Mouse (Mus musculus): ENCODE data around the gene Fnip2. TPM values are rescaled to one million over a fixed set of nuclear protein-coding genes. Genes with fewer than 3 reads are reported as not detected.

The Fnip2 gene
- polyA plus RNA-seq, 1 experiment from 2014 or later = 9.9 TPM

DNA sequence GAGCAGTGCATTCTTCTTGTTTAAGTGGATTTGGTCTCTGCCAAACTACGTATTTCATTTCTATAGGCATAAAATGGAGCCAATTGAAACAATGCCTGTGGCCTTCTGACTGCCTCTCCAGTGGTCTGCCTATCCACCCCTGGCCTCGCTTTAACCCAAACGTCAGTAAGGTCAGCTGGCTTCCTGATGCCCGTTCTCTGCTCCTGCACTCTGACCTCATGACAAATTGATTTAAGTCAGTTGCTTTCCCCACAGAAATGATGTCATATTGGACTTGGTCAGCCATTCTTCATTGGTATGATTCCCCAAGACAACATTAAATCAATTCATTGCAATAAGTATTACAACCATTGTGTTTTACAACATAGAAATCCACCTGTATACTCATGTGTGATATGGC, 159.1 kb downstream of the Fnip2 start:
- H3K9ac ChIP-seq = no peak overlapping the region

More for the DNA sequence above, 159.1 kb downstream of the Fnip2 start:
- 28% methylated on average over 4 of the region's 4 CpGs for WGBS
- H3K4me1 ChIP-seq (replicated peaks; ENCODE audit: control insufficient read depth, insufficient read depth, low read length) = peaks cover 12% of the 10 kb centered on the region
- no peak for ATAC-seq (ENCODE audit: low FRiP score)
- no peaks in the 10 kb centered on the region for H3K27me3 ChIP-seq (ENCODE audit: control insufficient read depth, insufficient read depth, low read length)
- H3K27ac ChIP-seq = no peak overlapping the region
- no peak overlapping the region for H3K4me3 ChIP-seq (replicated peaks; ENCODE audit: low read length)
- H3K36me3 ChIP-seq (replicated peaks; ENCODE audit: control insufficient read depth, insufficient read depth) = no peaks in the 10 kb centered on the region
- H3K9me3 ChIP-seq (ENCODE audit: control insufficient read depth, low read length) = no peaks in the 10 kb centered on the region
- no peak overlapping the region for H3K4me2 ChIP-seq (replicated peaks)
- no peak for DNase-seq (ENCODE audit: low spot score)

Other genes with a start within 250 kb of the Fnip2 start
- not detected in 2 replicates for gene Gm17359, start 231.1 kb downstream of the Fnip2 start, polyA plus RNA-seq (2014; fragmentation: Nextera tagmentation; extraction: Ambion mirVana)
- 151 and 157 TPM in 2 replicates for gene Ppid, start 23.5 kb upstream of the Fnip2 start, polyA plus RNA-seq (2014; fragmentation: Nextera tagmentation; extraction: Ambion mirVana)
- 6.2 and 7.6 TPM in 2 replicates for gene 4930579G24Rik, start 61.3 kb upstream of the Fnip2 start, polyA plus RNA-seq (2014; fragmentation: Nextera tagmentation; extraction: Ambion mirVana)
- 44.9 and 45.9 TPM in 2 replicates for gene Etfdh, start 61.7 kb upstream of the Fnip2 start, polyA plus RNA-seq (2014; fragmentation: Nextera tagmentation; extraction: Ambion mirVana)
- 0.05 and 0.17 TPM in 2 replicates for gene Rxfp1, start 170.1 kb upstream of the Fnip2 start, polyA plus RNA-seq (2014; fragmentation: Nextera tagmentation; extraction: Ambion mirVana)

All from hindbrain, embryonic 14.5 days (tissue).